Mouse (Mus musculus) inflammation-experienced regulatory T-cells, adult 6 months (primary cell): ENCODE measurements around the gene Mboat2. TPM values are rescaled to one million over a fixed set of nuclear protein-coding genes. Genes with fewer than 3 reads are reported as not detected.

Experiments used
- ATAC-seq: one replicate; pipeline ENCODE4 v1.8.0; 2017
- polyA plus RNA-seq, 3 experiments: library from polyadenylated mRNA; unstranded; fragments of 100-300 nt; shearing (Covaris generic); gene quantifications; one replicate each; pipeline ENCODE4 v1.2.1; 2017

Gene Mboat2
- polyA plus RNA-seq, 3 experiments from 2014 or later, result not detected

GRCm38 (mm10) chr12:24950376-24951046 lies 119.8 kb downstream of the Mboat2 start:
- no peak for ATAC-seq

GRCm38 (mm10) chr12:24952147-24952546 lies 121.5 kb downstream of the Mboat2 start:
- ATAC-seq, result peak; percentile 48

GRCm38 (mm10) chr12:24955137-24955536 lies 124.5 kb downstream of the Mboat2 start:
- ATAC-seq, result no peak

DNA sequence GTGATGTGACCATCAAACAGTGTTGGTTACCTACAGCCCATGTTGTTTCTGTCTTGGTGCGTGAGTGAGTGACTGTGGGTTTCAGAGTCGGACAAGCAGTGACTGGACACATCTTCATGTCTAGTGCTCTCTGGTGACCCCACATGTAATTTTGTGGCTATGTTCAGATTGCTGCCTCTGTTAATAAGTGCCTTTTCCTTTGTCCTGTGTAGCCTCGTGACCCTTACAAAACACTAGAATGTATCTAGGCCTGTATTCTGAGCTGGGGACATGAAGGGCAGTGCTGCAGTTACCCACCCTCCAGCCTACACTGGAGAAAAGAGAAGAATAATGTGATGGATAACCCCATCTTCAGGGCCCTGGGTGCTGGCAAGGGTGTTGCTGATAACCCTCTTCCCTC lies 127.8 kb downstream of the Mboat2 start:
- ATAC-seq, result no peak

GRCm38 (mm10) chr12:24961821-24962220 lies 131.1 kb downstream of the Mboat2 start:
- no peak for ATAC-seq

DNA sequence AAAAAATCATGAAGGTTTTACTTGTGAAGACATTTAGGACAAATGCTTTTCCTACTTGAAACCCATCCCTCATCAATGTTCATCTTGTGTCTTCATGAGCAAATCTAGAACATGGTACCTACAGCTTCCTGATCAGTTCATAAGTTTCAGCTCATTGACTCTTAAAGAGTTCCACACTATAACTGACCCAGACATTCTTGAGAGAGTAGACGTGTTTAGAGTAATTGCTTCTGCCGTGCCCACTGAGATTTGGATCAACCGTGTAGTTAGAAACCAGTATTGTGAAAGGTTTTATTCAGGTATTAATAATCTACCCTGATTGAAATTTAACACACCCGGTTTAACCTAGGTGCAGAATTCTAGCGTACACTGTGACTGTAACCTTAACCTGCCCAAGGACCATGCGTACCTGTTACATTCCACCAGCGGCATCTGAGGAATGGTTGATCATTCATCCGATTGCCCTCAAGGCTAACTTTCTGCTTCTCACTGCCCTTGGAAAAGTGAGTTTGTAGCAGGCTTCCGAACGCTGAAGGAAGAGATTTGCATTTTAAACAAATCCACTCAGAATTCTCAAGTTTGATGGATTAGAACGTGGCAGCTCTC lies 131.8 kb downstream of the Mboat2 start:
- no peak for ATAC-seq

GRCm38 (mm10) chr12:24963393-24964022 lies 132.8 kb downstream of the Mboat2 start:
- ATAC-seq, result no peak

DNA sequence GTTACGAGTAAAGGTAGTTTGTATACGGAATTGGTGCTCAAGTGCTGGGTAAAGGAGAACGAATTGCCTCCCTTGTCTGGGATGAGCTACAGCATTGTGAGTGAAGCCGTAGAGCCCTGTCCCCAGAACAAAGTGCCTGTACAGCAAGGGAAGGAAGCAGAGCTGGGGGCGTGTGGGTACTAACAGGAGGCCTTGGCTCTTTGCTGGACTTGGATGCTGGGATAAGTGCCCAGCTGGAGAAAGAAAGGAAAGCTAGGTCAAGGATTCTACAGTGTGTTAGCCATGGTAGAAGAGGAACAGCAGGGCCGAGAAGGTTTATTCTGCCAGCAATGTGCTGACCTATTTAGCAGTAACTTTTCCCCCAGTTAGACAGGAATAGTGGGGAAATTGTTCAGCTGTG lies 134.7 kb downstream of the Mboat2 start:
- no peak for ATAC-seq

- no peak for ATAC-seq
Observed at GRCm38 (mm10) chr12:24966046-24966445, 135.4 kb downstream of the Mboat2 start.

DNA sequence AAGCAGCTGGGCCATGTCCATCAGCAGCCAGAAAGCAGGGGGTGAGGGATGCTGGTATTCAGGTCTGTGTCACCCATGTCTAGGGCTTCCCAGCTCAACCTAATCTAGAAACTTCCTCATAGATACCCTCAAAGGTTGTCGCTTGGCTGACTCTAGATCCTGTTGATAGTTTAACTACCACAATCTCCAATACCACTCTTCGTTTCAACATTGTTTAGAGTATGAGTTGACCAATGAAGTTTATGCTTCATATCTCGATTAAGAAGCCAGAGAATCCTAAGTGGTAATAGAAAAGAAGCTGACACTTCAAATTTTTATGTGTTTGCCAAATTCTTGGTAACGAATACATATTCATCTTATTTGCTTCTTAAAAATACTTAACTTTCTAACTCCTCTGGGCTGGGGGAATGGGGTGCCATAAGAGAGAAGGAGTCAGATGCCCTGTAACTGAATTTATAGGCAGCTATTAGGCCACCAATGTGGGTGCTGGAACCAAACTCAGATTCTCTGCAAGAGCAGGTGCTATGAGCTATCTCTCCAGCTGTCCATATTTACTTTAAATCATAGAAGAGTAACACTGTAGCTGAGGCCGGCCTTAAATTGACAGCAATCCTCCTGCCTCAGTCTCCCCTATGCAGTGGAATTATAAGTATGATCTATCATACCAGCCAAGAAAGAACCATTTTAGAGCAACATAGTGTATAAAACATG lies 141.0 kb downstream of the Mboat2 start:
- no peak for ATAC-seq

DNA sequence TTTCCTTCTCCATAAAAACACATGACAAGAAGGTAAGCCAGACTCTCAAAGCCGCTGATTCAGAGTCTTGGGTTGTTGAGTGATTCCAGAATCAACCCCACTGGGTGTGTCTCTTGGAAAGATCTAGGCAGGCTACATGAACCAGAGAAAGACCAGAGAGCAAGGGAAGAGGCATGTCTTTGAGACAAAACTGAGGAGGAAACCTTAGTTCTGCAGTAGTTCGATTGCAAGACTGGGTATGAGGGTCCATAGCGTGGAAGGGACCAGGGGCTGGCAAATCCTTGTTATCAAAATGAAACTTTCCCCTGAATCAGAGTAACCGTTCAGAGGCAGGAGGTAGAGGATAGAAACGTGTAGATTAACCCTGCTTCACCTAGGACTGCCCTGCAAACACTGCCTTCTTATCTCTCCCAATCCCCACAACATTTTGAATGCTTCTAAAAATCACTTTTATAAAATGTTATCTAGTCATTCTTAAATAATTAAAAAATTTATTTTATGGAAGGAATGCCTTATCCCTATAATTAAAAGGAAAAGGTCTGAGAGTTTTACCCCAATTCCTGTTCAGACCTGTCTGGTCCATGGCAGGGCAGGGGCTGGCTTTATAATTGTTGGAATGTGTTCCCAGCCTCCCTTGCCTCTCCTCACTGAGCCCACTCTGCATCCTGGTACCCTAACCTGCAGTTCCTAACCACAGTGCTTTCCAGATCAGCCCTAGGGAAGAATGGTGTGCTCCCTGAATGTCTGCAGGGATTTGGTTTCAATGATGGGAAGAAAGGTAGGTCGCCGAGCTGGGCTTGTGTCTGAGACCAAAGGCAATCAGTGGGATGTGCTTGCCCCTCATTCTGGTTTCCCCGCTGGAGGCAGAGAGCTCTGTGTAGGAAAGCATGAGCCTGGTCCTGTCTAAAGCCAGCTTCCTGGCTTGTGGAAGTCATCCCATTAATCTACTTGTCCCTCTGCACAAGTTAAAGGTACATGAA lies 142.0 kb downstream of the Mboat2 start:
- no peak for ATAC-seq

DNA sequence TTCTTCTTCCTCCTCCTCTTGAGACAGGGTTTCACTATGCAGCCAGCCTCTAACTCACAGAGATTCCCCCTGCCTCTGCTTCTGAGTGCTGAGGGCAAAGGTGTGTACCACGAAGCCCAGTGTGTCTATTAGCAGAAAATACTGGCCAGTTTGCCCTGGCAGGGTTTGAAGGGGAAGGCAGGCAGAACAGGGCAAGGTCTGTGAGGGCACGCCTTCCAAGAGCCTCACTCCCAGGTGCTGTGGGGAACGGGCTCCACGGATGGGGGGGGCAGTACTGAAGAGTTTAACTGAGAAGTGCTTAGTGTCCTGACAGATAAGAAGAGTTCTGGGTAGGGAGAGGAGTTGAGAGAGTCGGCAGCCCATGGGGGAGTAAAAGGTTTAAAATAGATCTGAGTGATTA lies 142.9 kb downstream of the Mboat2 start:
- no peak for ATAC-seq

DNA sequence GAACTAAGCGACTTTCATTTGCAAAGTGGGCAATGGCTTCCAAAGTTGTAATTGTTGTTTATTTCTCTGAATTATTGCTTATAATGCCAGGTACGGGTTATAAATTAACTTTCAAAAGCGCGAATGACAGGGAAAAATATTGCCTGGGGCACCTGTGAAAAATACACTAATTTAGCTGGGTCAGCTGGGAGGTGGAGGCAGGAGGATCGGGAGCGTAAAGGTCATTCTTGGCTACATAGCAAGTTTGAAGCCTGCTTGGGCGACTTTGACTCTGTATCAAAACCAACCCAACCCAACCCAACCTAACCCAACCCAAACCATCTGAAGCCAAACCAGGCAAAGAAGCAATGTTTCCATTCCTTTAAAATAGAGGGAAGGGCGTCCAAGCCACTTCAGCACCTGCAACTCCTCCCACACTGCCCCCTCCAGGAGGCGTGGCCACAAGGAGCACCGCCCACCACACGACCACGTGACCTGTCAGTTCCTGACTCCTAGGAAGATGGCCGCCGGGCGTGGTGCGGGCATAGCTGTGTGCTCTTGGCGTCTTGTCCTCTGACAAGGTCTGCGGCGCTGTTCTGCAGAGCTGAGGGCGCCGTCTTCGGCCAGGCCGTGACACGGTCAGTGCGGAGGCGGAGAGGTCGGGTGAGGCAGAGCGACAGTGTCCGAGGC lies 143.9 kb downstream of the Mboat2 start, which contains the start of gene Kidins220:
TSS of gene Kidins220 (plus strand) at position 480 of the 669 bp plus-strand sequence.
- peak; percentile 92 for ATAC-seq

GRCm38 (mm10) chr12:24975115-24975733 lies 144.5 kb downstream of the Mboat2 start:
- peak; percentile 69 for ATAC-seq

- ATAC-seq, result no peak
Observed at GRCm38 (mm10) chr12:24985226-24985625, 154.5 kb downstream of the Mboat2 start.

- no peak for ATAC-seq
Observed at GRCm38 (mm10) chr12:24995350-24995749, 164.7 kb downstream of the Mboat2 start.

GRCm38 (mm10) chr12:25005350-25005749 lies 174.7 kb downstream of the Mboat2 start:
- no peak for ATAC-seq

DNA sequence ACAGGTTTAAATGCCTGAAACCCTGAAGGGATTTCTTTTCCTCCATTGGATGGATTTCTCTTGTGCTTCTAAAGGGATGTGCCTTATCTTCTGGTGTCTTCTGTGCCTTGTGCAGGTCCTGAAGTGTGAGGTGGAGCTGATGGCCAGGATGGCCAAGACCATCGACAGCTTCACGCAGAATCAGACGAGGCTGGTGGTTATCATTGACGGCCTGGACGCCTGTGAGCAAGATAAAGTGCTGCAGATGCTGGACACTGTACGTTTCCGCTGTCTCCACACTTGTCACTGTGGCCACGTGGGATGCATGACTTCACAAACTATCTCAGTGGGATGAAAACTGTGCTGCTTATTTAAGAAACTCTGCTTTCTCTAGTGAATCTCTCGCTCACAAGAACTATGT lies 179.3 kb downstream of the Mboat2 start:
- ATAC-seq, result no peak

GRCm38 (mm10) chr12:25010416-25010815 lies 179.7 kb downstream of the Mboat2 start:
- ATAC-seq, result no peak

- ATAC-seq, result no peak
Observed at GRCm38 (mm10) chr12:25011733-25012367, 181.2 kb downstream of the Mboat2 start.
